Mouse (Mus musculus) forebrain, embryonic 11.5 days (tissue): ENCODE measurements around the gene Ildr2. TPM values are rescaled to one million over a fixed set of nuclear protein-coding genes. Genes with fewer than 3 reads are reported as not detected.

ENCODE experiments used
- ATAC-seq: fragments of 200-750 bp; cut with Nextera tagmentation; replicated peaks from 2 replicates; pipeline ENCODE4 v1.8.0; 2017; ENCODE audit warnings: moderate TSS enrichment; ENCODE audit not compliant: low FRiP score
- DNase-seq: peaks from one replicate; pipeline ENCODE4 v3.0.0-alpha.2; 2017; ENCODE audit warnings: low spot score
- H3K27ac ChIP-seq: fragments of 300-500 bp; sonication (generic); 2 replicates; pipeline ENCODE4 v1.5.1; 2014; ENCODE audit warnings: low read depth, low read length
- H3K27me3 ChIP-seq: fragments of 300-500 bp; sonication (generic); 2 replicates; pipeline ENCODE4 v1.6.1; 2014; ENCODE audit warnings: mild to moderate bottlenecking, low read length, mixed read lengths; ENCODE audit not compliant: control insufficient read depth, insufficient read depth
- H3K36me3 ChIP-seq: fragments of 300-500 bp; sonication (generic); 2 replicates; pipeline ENCODE4 v1.6.1; 2014; ENCODE audit warnings: mild to moderate bottlenecking, low read length, moderate library complexity, mixed read lengths; ENCODE audit not compliant: control insufficient read depth, insufficient read depth
- H3K4me1 ChIP-seq: fragments of 300-500 bp; sonication (generic); replicated peaks from 2 replicates; pipeline ENCODE4 v1.6.1; 2014; ENCODE audit warnings: low read length, mixed read lengths; ENCODE audit not compliant: control insufficient read depth, insufficient read depth
- H3K4me2 ChIP-seq: fragments of 300-500 bp; sonication (generic); 2 replicates; pipeline ENCODE4 v1.6.1; 2014; ENCODE audit warnings: low read depth, mild to moderate bottlenecking, low read length, moderate library complexity, mixed read lengths; ENCODE audit not compliant: severe bottlenecking
- H3K4me3 ChIP-seq: fragments of 300-500 bp; sonication (generic); 2 replicates; pipeline ENCODE4 v1.5.1; 2014; ENCODE audit warnings: low read depth, low read length
- H3K9ac ChIP-seq: fragments of 300-500 bp; sonication (generic); 2 replicates; pipeline ENCODE4 v1.6.1; 2014; ENCODE audit warnings: low read length
- H3K9me3 ChIP-seq: fragments of 300-500 bp; sonication (generic); 2 replicates; pipeline ENCODE4 v1.6.1; 2016; ENCODE audit warnings: low read length, mixed read lengths; ENCODE audit not compliant: control insufficient read depth
- WGBS: fragments of 180-500 bp; shearing (Covaris S2); extraction: QIAGEN DNeasy Blood & Tissue Kit; methylation state at CpG from one replicate; pipeline ENCODE4 v1.1.7; 2014; 5-methylcytosine and 5-hydroxymethylcytosine counted together
- polyA plus RNA-seq: library from polyadenylated mRNA; unstranded; fragments of >200 nt; fragmentation: Nextera tagmentation; extraction: Ambion mirVana; gene quantifications from 2 replicates; pipeline ENCODE4 v1.2.1, GENCODE M21; 2014

The Ildr2 gene
- polyA plus RNA-seq, 1 experiment from 2014 or later, result 10.9 TPM

DNA sequence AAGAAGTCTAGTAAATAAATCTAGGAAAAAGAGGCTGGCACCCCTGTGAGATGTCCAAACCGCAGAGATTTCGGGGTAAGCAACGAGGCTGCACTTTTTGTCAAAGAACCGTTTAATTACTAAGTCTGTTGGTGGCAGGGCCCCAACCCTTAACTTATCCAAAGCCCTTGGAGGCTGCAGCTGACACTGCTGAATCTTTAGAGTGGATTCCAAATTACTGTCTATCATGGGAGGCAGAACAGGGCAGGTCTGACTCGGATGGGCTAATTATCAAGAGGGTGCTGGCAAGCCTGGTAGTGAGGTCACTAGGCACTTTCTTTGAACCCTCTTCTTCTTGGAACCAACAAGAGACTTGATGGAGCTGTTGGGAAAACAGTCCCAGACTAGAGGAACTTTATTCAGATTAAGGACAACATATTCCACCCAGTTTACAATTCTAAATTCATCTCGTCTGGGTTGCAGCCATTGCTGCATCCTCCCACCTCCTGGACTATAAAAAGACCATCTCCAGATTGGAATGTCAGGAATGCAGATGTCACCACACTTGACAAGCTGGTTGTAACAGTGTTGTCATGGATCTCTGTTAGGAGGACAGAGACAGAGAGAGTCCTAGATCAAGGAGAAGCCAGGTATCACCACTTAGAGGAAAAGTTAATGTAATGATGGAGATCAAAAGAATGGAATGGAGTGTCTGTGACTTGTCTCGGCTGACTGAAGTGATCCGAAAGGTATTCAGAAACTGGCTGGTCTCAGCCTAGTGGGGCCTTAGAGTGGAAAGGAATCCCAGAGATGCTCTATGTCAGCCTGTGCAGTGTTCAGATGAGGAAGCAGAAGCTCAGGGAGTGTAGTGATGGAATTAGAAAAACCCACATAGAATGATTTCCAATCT lies 50.7 kb downstream of the Ildr2 start:
- DNase-seq (no peak), ATAC-seq (no peak)
- no peaks in the 10 kb centered on the region for H3K9me3 ChIP-seq
- H3K9ac ChIP-seq, result no peak overlapping the region
- H3K36me3 ChIP-seq, result no peaks in the 10 kb centered on the region; the same call in 1 of the 2 replicates
- no peaks in the 10 kb centered on the region; the same call in 1 of the 2 replicates for H3K27me3 ChIP-seq
- peaks cover 6% of the 10 kb centered on the region; the same call in 1 of the 2 replicates for H3K4me1 ChIP-seq
- no peak overlapping the region for H3K27ac ChIP-seq
- H3K4me2 ChIP-seq, result no peak overlapping the region
- WGBS, result 68% methylated on average over 8 of the region's 8 CpGs
- no peak overlapping the region for H3K4me3 ChIP-seq

DNA sequence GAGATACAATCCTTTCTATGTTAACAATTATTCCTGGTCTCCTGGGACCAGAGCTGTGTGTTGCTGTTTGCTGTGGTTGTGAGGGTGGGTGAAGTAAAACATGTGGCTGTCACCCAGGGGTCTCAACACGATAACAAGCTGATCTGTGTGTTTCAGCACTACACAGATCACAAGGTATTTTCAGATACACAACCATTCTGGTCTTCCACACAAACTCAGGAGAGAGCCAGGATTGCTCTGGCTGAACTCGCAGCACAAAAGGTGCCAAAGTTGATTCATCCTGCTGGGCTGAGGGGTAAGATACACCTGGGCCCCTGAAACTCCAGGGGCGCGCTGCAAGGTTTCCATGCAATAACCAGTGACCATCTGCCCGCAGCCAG lies 54.5 kb downstream of the Ildr2 start:
- Histone ChIP-seq H3K27ac (no peak overlapping the region), H3K36me3 (no peaks in the 10 kb centered on the region; the same call in 1 of the 2 replicates), H3K9ac (peak overlapping the region; percentile 64), H3K9me3 (no peaks in the 10 kb centered on the region), H3K27me3 (no peaks in the 10 kb centered on the region; the same call in 1 of the 2 replicates), H3K4me1 (peaks cover 6% of the 10 kb centered on the region; the same call in 1 of the 2 replicates), H3K4me3 (peak overlapping the region; percentile 44), H3K4me2 (peak overlapping the region; percentile 71)
- WGBS, result 23% methylated on average over 5 of the region's 5 CpGs
- ATAC-seq (no peak), DNase-seq (no peak)

DNA sequence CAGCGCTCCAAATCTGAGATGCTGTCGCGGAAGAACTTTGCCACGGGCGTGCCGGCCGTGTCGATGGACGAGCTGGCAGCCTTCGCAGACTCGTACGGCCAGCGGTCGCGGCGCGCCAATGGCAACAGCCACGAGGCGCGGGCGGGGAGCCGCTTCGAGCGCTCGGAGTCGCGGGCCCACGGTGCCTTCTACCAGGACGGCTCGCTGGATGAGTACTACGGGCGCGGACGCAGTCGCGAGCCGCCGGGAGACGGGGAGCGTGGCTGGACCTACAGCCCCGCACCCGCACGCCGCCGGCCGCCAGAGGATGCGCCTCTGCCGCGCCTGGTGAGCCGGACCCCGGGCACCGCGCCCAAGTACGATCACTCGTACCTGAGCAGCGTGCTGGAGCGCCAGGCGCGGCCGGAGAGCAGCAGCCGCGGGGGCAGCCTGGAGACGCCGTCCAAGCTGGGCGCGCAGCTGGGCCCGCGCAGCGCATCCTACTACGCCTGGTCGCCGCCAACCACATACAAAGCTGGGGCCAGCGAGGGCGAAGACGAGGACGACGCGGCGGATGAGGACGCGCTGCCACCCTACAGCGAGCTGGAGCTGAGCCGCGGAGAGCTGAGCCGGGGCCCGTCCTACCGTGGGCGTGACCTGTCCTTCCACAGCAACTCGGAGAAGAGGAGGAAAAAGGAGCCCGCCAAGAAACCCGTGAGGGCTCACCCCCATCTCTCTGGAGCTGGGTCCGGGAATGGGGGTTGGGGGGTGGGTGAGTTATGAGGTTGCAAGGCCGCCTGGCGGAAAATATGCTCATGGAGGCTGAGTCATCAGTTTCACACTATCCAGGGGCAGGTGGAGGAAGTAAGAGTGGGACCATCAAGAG lies 55.1 kb downstream of the Ildr2 start:
- peak overlapping the region; percentile 64 for H3K9ac ChIP-seq
- H3K4me1 ChIP-seq, result peaks cover 6% of the 10 kb centered on the region; the same call in 1 of the 2 replicates
- no peaks in the 10 kb centered on the region for H3K9me3 ChIP-seq
- no peaks in the 10 kb centered on the region; the same call in 1 of the 2 replicates for H3K27me3 ChIP-seq
- peak overlapping the region; percentile 71 for H3K4me2 ChIP-seq
- peak overlapping the region; percentile 44 for H3K4me3 ChIP-seq
- H3K27ac ChIP-seq, result no peak overlapping the region
- ATAC-seq, result peak; percentile 84
- DNase-seq, result peak; percentile 81
- H3K36me3 ChIP-seq, result no peaks in the 10 kb centered on the region; the same call in 1 of the 2 replicates
- WGBS, result 2% methylated on average over 86 of the region's 94 CpGs

DNA sequence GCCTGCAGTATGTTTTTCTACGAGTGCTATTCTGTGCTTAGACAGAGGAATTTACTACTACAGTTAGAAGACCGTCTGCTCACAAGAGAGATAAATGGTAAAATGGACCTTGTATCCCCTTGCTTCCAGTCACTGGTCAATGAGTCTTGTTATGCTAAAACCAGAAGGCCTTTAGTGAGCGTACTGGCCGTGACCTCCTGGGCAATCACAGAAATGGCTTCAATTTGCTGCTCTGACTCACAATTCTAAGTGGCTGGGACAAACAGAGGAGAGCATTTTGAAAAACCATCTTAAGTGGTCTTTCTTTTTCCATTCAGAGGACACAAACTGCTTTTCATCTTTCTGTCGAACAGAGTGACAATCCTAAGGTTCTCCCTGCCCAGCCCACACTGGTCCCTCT lies 57.2 kb downstream of the Ildr2 start:
- Histone ChIP-seq H3K36me3 (no peaks in the 10 kb centered on the region; the same call in 1 of the 2 replicates), H3K4me3 (no peak overlapping the region), H3K27me3 (no peaks in the 10 kb centered on the region; the same call in 1 of the 2 replicates), H3K9me3 (no peaks in the 10 kb centered on the region), H3K27ac (no peak overlapping the region), H3K9ac (no peak overlapping the region), H3K4me1 (peaks cover 6% of the 10 kb centered on the region; the same call in 1 of the 2 replicates), H3K4me2 (no peak overlapping the region)
- ATAC-seq, result no peak
- WGBS, result 73% methylated on average over 5 of the region's 5 CpGs
- no peak for DNase-seq

DNA sequence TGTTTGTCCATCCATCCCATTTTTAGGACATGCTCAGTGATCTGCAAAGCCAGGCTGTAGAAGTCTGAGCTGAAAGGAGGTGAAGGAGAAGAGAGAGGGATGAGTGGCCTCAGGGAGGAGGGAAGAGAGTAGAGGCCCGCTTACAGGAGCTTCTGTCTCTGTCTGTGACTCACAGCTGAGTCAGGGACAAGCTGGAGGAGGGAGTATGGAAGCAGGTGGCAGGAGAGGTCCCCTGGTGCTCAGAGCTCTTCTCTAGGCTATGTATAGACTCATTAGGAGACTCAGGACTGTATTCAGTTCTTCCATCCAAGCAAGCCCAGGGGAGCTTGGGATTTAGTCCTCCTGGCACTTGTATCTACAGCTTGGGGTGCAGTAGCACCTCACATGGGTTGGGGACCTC lies 59.7 kb downstream of the Ildr2 start:
- Histone ChIP-seq H3K36me3 (no peaks in the 10 kb centered on the region; the same call in 1 of the 2 replicates), H3K4me2 (no peak overlapping the region), H3K4me3 (no peak overlapping the region), H3K9me3 (no peaks in the 10 kb centered on the region), H3K4me1 (peaks cover 3% of the 10 kb centered on the region; the same call in 1 of the 2 replicates), H3K27ac (no peak overlapping the region), H3K9ac (no peak overlapping the region), H3K27me3 (no peaks in the 10 kb centered on the region)
- no peak for DNase-seq
- WGBS, result 81% methylated on average over 1 of the region's 1 CpGs
- no peak for ATAC-seq

DNA sequence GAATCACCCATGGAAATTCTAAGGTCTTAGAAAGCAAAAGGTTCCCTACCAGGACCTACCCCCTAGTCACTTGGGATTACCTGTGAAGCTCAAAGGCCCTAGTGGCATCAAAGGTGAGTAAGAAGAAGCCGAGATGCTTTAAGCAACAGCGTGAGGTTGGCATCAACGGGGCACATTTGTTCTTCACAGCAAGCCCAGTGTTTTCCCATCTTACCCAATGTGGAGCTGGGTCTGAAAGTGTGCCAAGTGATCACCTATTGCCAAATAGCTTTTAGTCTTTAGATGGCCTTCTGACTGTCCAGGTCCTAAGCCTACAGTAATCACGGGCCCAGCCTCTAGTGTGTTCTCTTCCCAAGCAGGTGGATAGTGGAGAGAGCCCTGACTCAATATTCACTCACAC lies 61.8 kb downstream of the Ildr2 start:
- ATAC-seq, result no peak
- Histone ChIP-seq H3K4me1 (no peaks in the 10 kb centered on the region; the same call in 1 of the 2 replicates), H3K9ac (no peak overlapping the region), H3K36me3 (no peaks in the 10 kb centered on the region; the same call in 1 of the 2 replicates), H3K4me2 (no peak overlapping the region), H3K9me3 (no peaks in the 10 kb centered on the region), H3K27ac (no peak overlapping the region), H3K27me3 (no peaks in the 10 kb centered on the region), H3K4me3 (no peak overlapping the region)
- 89% methylated on average over 4 of the region's 4 CpGs for WGBS
- DNase-seq, result no peak

DNA sequence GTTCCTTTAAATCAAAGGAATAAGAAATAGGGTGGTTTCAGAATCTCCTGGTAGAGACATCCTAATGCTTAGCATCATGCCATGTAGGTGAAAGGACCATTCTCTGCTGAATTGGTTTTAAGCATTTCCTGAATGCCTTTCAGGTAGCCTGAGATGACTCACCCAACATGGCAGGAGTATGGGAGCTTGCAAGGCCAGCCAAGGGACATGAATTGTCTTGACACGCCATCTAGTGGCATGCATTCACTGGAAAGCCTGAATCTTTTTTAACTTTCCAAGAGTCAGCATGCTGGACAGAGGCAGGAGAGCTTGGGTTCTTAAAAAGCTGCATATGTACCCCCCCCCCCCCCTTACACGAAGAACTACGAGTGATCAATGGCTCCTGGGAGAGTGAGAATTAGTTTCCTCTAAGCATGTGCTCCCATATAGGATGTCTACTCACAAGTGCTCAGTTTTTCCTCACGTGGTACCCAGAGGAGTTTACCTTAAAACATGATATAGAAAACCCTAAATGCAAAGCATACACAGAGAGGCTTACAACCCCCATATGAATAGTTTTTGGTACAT lies 65.3 kb downstream of the Ildr2 start:
- peak; percentile 62 for DNase-seq
- no peak overlapping the region for H3K4me2 ChIP-seq
- H3K36me3 ChIP-seq, result no peaks in the 10 kb centered on the region
- H3K4me1 ChIP-seq, result no peaks in the 10 kb centered on the region
- no peak overlapping the region for H3K27ac ChIP-seq
- peak; percentile 68 for ATAC-seq
- WGBS, result 15% methylated on average over 4 of the region's 4 CpGs
- H3K4me3 ChIP-seq, result no peak overlapping the region
- no peaks in the 10 kb centered on the region for H3K9me3 ChIP-seq
- H3K9ac ChIP-seq, result no peak overlapping the region
- H3K27me3 ChIP-seq, result no peaks in the 10 kb centered on the region

DNA sequence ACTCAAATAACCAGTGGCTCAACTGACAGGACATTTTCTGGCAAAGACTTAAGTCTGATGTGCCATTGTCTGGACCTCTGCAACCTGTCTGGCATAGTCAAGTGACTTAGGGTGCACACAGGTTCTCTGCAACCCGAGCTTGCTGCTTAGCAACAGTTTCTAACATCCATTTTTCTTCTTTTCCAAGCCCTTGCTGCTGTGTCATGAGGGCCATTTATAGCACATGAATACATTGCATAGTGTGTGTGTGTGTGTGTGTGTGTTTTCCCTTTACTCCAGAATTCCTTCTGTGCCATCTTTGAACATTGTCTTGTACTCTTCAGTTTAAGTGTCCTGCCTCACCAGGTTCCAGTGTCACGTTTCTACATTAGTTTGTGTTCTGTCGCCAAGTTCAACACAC lies 72.5 kb downstream of the Ildr2 start:
- no peak for ATAC-seq
- no peak overlapping the region for H3K4me3 ChIP-seq

More for the DNA sequence above, 72.5 kb downstream of the Ildr2 start:
- H3K9ac ChIP-seq, result no peak overlapping the region
- H3K9me3 ChIP-seq, result no peaks in the 10 kb centered on the region
- H3K4me1 ChIP-seq, result no peaks in the 10 kb centered on the region
- no peak for DNase-seq
- WGBS, result 81% methylated on average over 3 of the region's 3 CpGs
- no peak overlapping the region for H3K27ac ChIP-seq
- H3K36me3 ChIP-seq, result no peaks in the 10 kb centered on the region
- H3K4me2 ChIP-seq, result no peak overlapping the region
- H3K27me3 ChIP-seq, result no peaks in the 10 kb centered on the region
